ENCODE assay signal across 7 mouse cellular contexts in genomic region chr2:54567186-54567585, GRCm38 (mm10).
"Had no signal": no experiment of that assay in that cellular context is flagged by ENCODE, and none has a peak within 500 bp of the region (broad histone marks: within the 10 kb centered on the region; RNA-seq: fewer than 3 reads in every experiment).

No protein-coding gene starts in this region.

- DNase-seq: lung, adult 2 months; lung, postnatal 14 days; lung, postnatal 36 days; right cerebral cortex, postnatal 14 days; thymus, adult 18-20 months; thymus, postnatal 14 days; thymus, postnatal 36 days had no signal
